Mouse (Mus musculus) c-Kit-positive CD71-positive TER-119-positive erythroid progenitor cells, embryonic 14.5 days (primary cell): ENCODE data around the gene Slc1a3.

Experiments used
- DNase-seq: peaks from one replicate; pipeline ENCODE4 v3.0.0-alpha.2; 2013; ENCODE audit warnings: low spot score

Gene Slc1a3

GRCm38 (mm10) chr15:8710146-8711006, at the start of gene Slc1a3:
Slc1a3 (minus strand) TSS chr15:8710764.
- peak; percentile 13 for DNase-seq

- DNase-seq, result no peak
Measured at GRCm38 (mm10) chr15:8759026-8759425, 48.5 kb upstream of the Slc1a3 start.

- DNase-seq, result no peak
Measured at GRCm38 (mm10) chr15:8756441-8756840, 45.9 kb upstream of the Slc1a3 start.

- DNase-seq, result no peak
Measured at GRCm38 (mm10) chr15:8749762-8750161, 39.2 kb upstream of the Slc1a3 start.

- no peak for DNase-seq
Measured at GRCm38 (mm10) chr15:8748771-8749170, 38.2 kb upstream of the Slc1a3 start.

GRCm38 (mm10) chr15:8741593-8741992, 31.0 kb upstream of the Slc1a3 start:
- DNase-seq, result no peak

GRCm38 (mm10) chr15:8740724-8741123, 30.2 kb upstream of the Slc1a3 start:
- no peak for DNase-seq

- no peak for DNase-seq
Measured at GRCm38 (mm10) chr15:8738156-8738555, 27.6 kb upstream of the Slc1a3 start.

- DNase-seq, result no peak
Measured at GRCm38 (mm10) chr15:8734363-8734739, 23.8 kb upstream of the Slc1a3 start.

GRCm38 (mm10) chr15:8733669-8734362, 23.3 kb upstream of the Slc1a3 start:
- no peak for DNase-seq

- DNase-seq, result no peak
Measured at GRCm38 (mm10) chr15:8728861-8729260, 18.3 kb upstream of the Slc1a3 start.

GRCm38 (mm10) chr15:8722386-8723100, 12.0 kb upstream of the Slc1a3 start:
- DNase-seq, result no peak

GRCm38 (mm10) chr15:8721746-8722145, 11.2 kb upstream of the Slc1a3 start:
- DNase-seq, result no peak

GRCm38 (mm10) chr15:8721005-8721404, 10.4 kb upstream of the Slc1a3 start:
- DNase-seq, result no peak

GRCm38 (mm10) chr15:8718496-8718895, 7.9 kb upstream of the Slc1a3 start:
- no peak for DNase-seq

- DNase-seq, result no peak
Measured at GRCm38 (mm10) chr15:8717021-8717571, 6.5 kb upstream of the Slc1a3 start.

- DNase-seq, result no peak
Measured at GRCm38 (mm10) chr15:8716330-8716964, 5.9 kb upstream of the Slc1a3 start.

- no peak for DNase-seq
Measured at GRCm38 (mm10) chr15:8715666-8716065, 5.1 kb upstream of the Slc1a3 start.

GRCm38 (mm10) chr15:8712433-8712984, 1.9 kb upstream of the Slc1a3 start:
- no peak for DNase-seq

- DNase-seq, result no peak
Measured at GRCm38 (mm10) chr15:8711630-8712310, 1.2 kb upstream of the Slc1a3 start.

- DNase-seq, result no peak
Measured at GRCm38 (mm10) chr15:8709578-8709977, 986 bp downstream of the Slc1a3 start.
